Mouse (Mus musculus): Measurements from ENCODE around the gene Ccdc158. TPM values are rescaled to one million over a fixed set of nuclear protein-coding genes. Genes with fewer than 3 reads are reported as not detected.

Ccdc158 gene
- total RNA-seq (2023; ENCODE audit: inconsistent age): 0.12 to 0.84 TPM in 2 of 4 replicates, not detected in the others

DNA sequence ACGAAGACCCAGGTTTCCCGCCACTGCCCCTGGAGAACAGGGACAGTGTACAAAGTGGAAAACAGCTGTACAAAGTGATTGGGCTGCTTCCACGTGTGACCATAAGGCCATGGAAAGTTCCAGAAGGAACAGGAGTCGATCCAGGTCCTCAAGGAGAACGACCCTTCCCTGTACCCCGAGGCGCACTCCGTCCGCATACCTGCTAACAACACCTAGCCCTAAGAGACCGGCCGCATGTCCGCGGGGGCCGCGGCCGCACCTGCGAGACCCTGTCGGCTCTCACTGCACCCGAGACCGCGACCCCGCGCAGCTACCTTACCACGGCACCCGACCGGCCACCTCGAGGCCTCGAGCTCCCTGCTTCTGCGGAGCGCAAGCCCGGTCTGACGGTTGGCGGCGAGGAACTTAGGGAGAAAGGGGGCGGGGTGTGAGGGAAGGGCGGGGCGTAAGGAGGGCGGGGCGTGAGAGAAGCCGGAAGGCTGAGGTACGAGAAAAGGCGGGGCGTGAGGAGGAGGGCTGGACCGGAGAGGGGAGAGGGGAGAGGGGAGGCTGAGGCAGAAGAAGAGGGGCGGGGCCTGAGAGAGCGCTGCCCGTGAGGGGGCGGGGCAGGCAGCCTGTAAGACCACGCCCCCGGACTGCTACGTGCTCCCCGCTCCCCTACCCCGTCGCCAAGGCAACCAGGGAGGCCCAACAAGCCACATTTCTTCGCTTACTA is at the start of gene Ccdc158:
Ccdc158 (minus strand) TSS at position 413 of the 715 bp plus-strand sequence.

DNA sequence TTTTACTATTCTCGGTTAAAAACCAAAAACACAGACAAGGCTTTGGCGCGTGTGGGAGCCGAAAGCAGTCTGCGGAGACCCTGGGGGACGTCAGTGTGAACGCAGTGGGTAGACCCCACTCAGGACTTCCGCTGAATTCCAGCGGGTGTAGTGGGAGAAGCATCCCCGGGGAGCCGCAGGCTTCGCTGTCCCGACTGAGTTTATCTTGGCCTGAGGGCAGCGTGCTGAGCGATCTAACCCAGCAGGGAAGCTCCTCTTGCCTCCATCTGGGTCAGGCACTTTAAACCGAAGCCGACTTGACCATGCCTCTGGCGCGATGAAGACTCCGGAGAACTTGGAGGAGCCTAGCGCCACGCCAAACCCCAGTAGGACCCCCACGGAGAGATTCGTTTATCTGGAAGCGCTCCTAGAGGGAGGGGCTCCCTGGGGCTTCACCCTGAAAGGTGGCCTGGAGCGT is 8.3 kb upstream of the Ccdc158 start, which contains the start of gene Shroom3:
Shroom3 (plus strand) TSS at position 85 of the 457 bp plus-strand sequence.

DNA sequence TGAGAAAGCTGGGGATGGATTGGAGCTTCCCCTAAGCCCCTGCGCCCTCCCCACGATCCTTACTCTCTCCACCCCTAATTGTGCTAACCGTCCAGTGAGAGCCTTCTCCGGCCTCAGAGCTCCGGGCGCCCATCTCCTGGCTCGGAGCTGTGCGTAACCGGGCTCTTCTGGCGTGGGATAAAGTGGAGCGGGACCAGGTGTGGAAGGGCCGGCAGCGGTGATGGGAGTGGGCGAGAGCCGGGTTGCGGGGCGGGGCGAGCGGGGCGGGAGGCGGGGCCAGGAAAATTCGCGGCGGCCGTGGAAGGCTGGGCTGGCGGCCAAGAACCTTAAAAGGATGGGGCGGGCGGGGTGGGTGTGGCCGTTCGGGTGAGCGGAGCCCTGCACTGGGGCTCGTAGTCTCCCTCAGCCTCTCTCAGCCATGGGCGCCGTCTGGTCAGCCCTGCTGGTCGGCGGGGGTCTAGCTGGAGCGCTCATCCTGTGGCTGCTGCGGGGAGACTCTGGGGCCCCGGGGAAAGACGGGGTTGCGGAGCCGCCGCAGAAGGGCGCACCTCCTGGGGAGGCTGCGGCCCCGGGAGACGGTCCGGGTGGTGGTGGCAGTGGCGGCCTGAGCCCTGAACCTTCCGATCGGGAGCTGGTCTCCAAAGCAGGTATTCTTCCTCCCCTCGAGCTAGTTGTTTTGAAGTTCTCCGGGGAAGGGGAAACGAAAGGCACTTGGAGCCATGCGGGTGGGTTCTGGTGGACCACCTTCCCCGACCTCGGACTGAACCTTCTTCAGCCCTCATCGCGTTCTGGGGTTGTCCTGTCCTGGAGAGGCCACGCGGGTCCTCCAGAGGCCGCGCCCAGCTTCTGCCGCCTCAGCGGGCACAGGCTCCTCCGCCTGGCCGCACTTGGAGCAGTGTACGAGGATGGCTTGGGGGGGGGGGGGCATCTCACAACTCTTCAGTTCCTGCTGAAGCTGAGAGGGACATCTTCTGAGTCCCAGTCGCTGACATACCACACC is 72.1 kb downstream of the Ccdc158 start, which contains the start of gene Stbd1:
Stbd1 (plus strand) TSS at position 351 of the 1,000 bp plus-strand sequence.

Other genes with a start within 250 kb of the Ccdc158 start
- 45.6 to 60.6 TPM (median 57.7 TPM) in 4 replicates for gene Nup54, start 240.1 kb downstream of the Ccdc158 start, total RNA-seq (2023; ENCODE audit: inconsistent age)
- gene Scarb2, start 168.4 kb downstream of the Ccdc158 start, total RNA-seq (2023; ENCODE audit: inconsistent age): 28.1 to 30.1 TPM (median 28.5 TPM) in 4 replicates
- gene Fam47e, start 120.2 kb downstream of the Ccdc158 start, total RNA-seq (2023; ENCODE audit: inconsistent age): not detected in 4 replicates
- 3.6 to 5.3 TPM (median 4.4 TPM) in 4 replicates for gene Stbd1, start 72.2 kb downstream of the Ccdc158 start, total RNA-seq (2023; ENCODE audit: inconsistent age)
- gene Shroom3, start 8.2 kb upstream of the Ccdc158 start, total RNA-seq (2023; ENCODE audit: inconsistent age): 0.09 to 0.30 TPM (median 0.19 TPM) in 4 replicates

Data from B cell, adult (primary cell).